Mouse (Mus musculus): Measurements from ENCODE around the gene Sgpp2. TPM values are rescaled to one million over a fixed set of nuclear protein-coding genes. Genes with fewer than 3 reads are reported as not detected.

Sgpp2 gene
- polyA plus RNA-seq, 1 experiment from 2014 or later = 0.65 TPM

GRCm38 (mm10) chr1:78370121-78370520 lies 60.0 kb downstream of the Sgpp2 start:
- no peak for ATAC-seq (ENCODE audit: insufficient number of reproducible peaks, low FRiP score, low TSS enrichment, low read depth)
- Histone ChIP-seq H3K9me3 (ENCODE audit: control insufficient read depth, low read length) (no peaks in the 10 kb centered on the region), H3K36me3 (ENCODE audit: control insufficient read depth, insufficient read depth, low read length) (no peaks in the 10 kb centered on the region)

GRCm38 (mm10) chr1:78371569-78372236 lies 61.6 kb downstream of the Sgpp2 start:
- H3K4me3 ChIP-seq (ENCODE audit: low read depth, low read length) = no peak overlapping the region
- H3K9ac ChIP-seq (ENCODE audit: low read length) = no peak overlapping the region
- DNase-seq (ENCODE audit: low spot score) (no peak), ATAC-seq (ENCODE audit: insufficient number of reproducible peaks, low FRiP score, low TSS enrichment, low read depth) (no peak)
- no peaks in the 10 kb centered on the region for H3K9me3 ChIP-seq (ENCODE audit: control insufficient read depth, low read length)
- H3K27ac ChIP-seq (replicated peaks; ENCODE audit: low read depth, low read length) = no peak overlapping the region
- H3K4me1 ChIP-seq (ENCODE audit: control insufficient read depth, insufficient read depth, low read length) = no peaks in the 10 kb centered on the region
- no peaks in the 10 kb centered on the region for H3K27me3 ChIP-seq (ENCODE audit: control insufficient read depth, insufficient read depth, low read length)
- H3K4me2 ChIP-seq (ENCODE audit: low read depth, severe bottlenecking) = no peak overlapping the region
- 92% methylated on average over 2 of the region's 2 CpGs for WGBS
- no peaks in the 10 kb centered on the region for H3K36me3 ChIP-seq (ENCODE audit: control insufficient read depth, insufficient read depth, low read length)

More at GRCm38 (mm10) chr1:78370121-78370520, 60.0 kb downstream of the Sgpp2 start:
- Histone ChIP-seq H3K4me1 (ENCODE audit: control insufficient read depth, insufficient read depth, low read length) (no peaks in the 10 kb centered on the region), H3K4me3 (ENCODE audit: low read depth, low read length) (no peak overlapping the region), H3K9ac (ENCODE audit: low read length) (no peak overlapping the region), H3K4me2 (ENCODE audit: low read depth, severe bottlenecking) (no peak overlapping the region), H3K27me3 (ENCODE audit: control insufficient read depth, insufficient read depth, low read length) (no peaks in the 10 kb centered on the region), H3K27ac (replicated peaks; ENCODE audit: low read depth, low read length) (no peak overlapping the region)
- 47% methylated on average over 6 of the region's 6 CpGs for WGBS
- no peak for DNase-seq (ENCODE audit: low spot score)

DNA sequence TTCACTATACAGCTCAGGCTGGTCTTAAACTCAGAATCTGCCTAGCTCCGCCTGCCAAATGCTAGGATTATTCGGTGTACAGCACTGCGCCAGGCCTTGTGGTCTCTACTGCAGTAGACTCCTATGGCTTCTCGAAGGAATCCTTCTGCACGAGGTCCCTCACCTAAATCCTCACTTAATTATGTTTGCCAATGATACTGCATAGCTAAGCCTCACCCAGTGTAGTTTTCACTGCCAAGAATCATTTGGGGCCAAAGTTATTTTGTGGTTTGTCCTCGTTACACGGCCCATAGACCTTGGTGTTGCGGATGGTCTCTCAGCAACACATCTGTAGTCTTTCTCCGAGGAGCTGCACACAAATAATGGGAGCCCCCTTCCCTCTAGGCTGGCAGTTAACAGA lies 62.2 kb downstream of the Sgpp2 start:
- Histone ChIP-seq H3K4me2 (ENCODE audit: low read depth, severe bottlenecking) (no peak overlapping the region), H3K9ac (ENCODE audit: low read length) (no peak overlapping the region), H3K36me3 (ENCODE audit: control insufficient read depth, insufficient read depth, low read length) (no peaks in the 10 kb centered on the region), H3K27me3 (ENCODE audit: control insufficient read depth, insufficient read depth, low read length) (no peaks in the 10 kb centered on the region), H3K4me1 (ENCODE audit: control insufficient read depth, insufficient read depth, low read length) (0 out of 2 replicates have a peak, but pooled peaks cover 4% of the 10 kb centered on the region), H3K27ac (replicated peaks; ENCODE audit: low read depth, low read length) (no peak overlapping the region), H3K9me3 (ENCODE audit: control insufficient read depth, low read length) (no peaks in the 10 kb centered on the region), H3K4me3 (ENCODE audit: low read depth, low read length) (no peak overlapping the region)
- no peak for ATAC-seq (ENCODE audit: insufficient number of reproducible peaks, low FRiP score, low TSS enrichment, low read depth)
- DNase-seq (ENCODE audit: low spot score) = no peak
- 94% methylated on average over 9 of the region's 9 CpGs for WGBS

- no peak for DNase-seq (ENCODE audit: low spot score)
- no peaks in the 10 kb centered on the region for H3K36me3 ChIP-seq (ENCODE audit: control insufficient read depth, insufficient read depth, low read length)
- H3K9me3 ChIP-seq (ENCODE audit: control insufficient read depth, low read length) = no peaks in the 10 kb centered on the region
- no peak overlapping the region for H3K9ac ChIP-seq (ENCODE audit: low read length)
- WGBS = 93% methylated on average over 5 of the region's 5 CpGs
- H3K4me3 ChIP-seq (ENCODE audit: low read depth, low read length) = no peak overlapping the region
- 0 out of 2 replicates have a peak, but pooled peaks cover 4% of the 10 kb centered on the region for H3K4me1 ChIP-seq (ENCODE audit: control insufficient read depth, insufficient read depth, low read length)
- H3K27ac ChIP-seq (replicated peaks; ENCODE audit: low read depth, low read length) = no peak overlapping the region
- no peaks in the 10 kb centered on the region for H3K27me3 ChIP-seq (ENCODE audit: control insufficient read depth, insufficient read depth, low read length)
- H3K4me2 ChIP-seq (ENCODE audit: low read depth, severe bottlenecking) = no peak overlapping the region
- no peak for ATAC-seq (ENCODE audit: insufficient number of reproducible peaks, low FRiP score, low TSS enrichment, low read depth)
Measured at GRCm38 (mm10) chr1:78373836-78374235, 63.7 kb downstream of the Sgpp2 start.

GRCm38 (mm10) chr1:78375058-78375457 lies 64.9 kb downstream of the Sgpp2 start:
- 75% methylated on average over 3 of the region's 3 CpGs for WGBS
- ATAC-seq (ENCODE audit: insufficient number of reproducible peaks, low FRiP score, low TSS enrichment, low read depth) = no peak
- H3K27me3 ChIP-seq (ENCODE audit: control insufficient read depth, insufficient read depth, low read length) = no peaks in the 10 kb centered on the region

GRCm38 (mm10) chr1:78380950-78381349 lies 70.8 kb downstream of the Sgpp2 start:
- WGBS = 92% methylated on average over 4 of the region's 4 CpGs
- Histone ChIP-seq H3K4me2 (ENCODE audit: low read depth, severe bottlenecking) (no peak overlapping the region), H3K4me1 (ENCODE audit: control insufficient read depth, insufficient read depth, low read length) (0 out of 2 replicates have a peak, but pooled peaks cover 4% of the 10 kb centered on the region), H3K36me3 (ENCODE audit: control insufficient read depth, insufficient read depth, low read length) (no peaks in the 10 kb centered on the region), H3K4me3 (ENCODE audit: low read depth, low read length) (no peak overlapping the region), H3K9me3 (ENCODE audit: control insufficient read depth, low read length) (no peaks in the 10 kb centered on the region), H3K27ac (replicated peaks; ENCODE audit: low read depth, low read length) (no peak overlapping the region), H3K9ac (ENCODE audit: low read length) (no peak overlapping the region), H3K27me3 (ENCODE audit: control insufficient read depth, insufficient read depth, low read length) (no peaks in the 10 kb centered on the region)
- DNase-seq (ENCODE audit: low spot score) (no peak), ATAC-seq (ENCODE audit: insufficient number of reproducible peaks, low FRiP score, low TSS enrichment, low read depth) (no peak)

More at GRCm38 (mm10) chr1:78375058-78375457, 64.9 kb downstream of the Sgpp2 start:
- H3K9ac ChIP-seq (ENCODE audit: low read length) = no peak overlapping the region
- H3K4me1 ChIP-seq (ENCODE audit: control insufficient read depth, insufficient read depth, low read length) = 0 out of 2 replicates have a peak, but pooled peaks cover 4% of the 10 kb centered on the region
- no peak overlapping the region for H3K27ac ChIP-seq (replicated peaks; ENCODE audit: low read depth, low read length)
- H3K4me2 ChIP-seq (ENCODE audit: low read depth, severe bottlenecking) = no peak overlapping the region
- no peaks in the 10 kb centered on the region for H3K9me3 ChIP-seq (ENCODE audit: control insufficient read depth, low read length)
- DNase-seq (ENCODE audit: low spot score) = no peak
- no peak overlapping the region for H3K4me3 ChIP-seq (ENCODE audit: low read depth, low read length)
- H3K36me3 ChIP-seq (ENCODE audit: control insufficient read depth, insufficient read depth, low read length) = no peaks in the 10 kb centered on the region

DNA sequence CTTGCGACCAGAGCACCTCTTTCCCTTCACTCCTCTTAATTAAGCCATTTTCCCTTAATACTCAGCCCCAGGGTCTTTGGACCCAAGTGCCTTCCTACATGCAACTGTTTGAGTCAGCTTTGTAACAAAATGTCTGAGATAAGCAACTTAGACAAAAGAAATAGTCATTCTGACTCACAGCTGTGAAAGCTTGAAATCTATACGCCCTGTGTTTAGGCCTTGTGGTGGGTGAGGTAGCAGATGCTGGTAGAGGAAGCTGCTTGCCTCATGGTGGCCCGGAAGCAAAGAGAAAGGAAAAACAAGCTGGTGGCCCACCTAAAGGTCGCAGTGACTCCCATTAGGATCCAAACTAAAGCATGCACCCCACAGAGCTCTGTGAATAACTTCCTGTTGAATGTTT lies 77.7 kb downstream of the Sgpp2 start:
- H3K4me1 ChIP-seq (ENCODE audit: control insufficient read depth, insufficient read depth, low read length) = no peaks in the 10 kb centered on the region
- no peak overlapping the region for H3K9ac ChIP-seq (ENCODE audit: low read length)
- no peak overlapping the region for H3K27ac ChIP-seq (replicated peaks; ENCODE audit: low read depth, low read length)
- no peak overlapping the region for H3K4me3 ChIP-seq (ENCODE audit: low read depth, low read length)
- H3K4me2 ChIP-seq (ENCODE audit: low read depth, severe bottlenecking) = no peak overlapping the region
- H3K36me3 ChIP-seq (ENCODE audit: control insufficient read depth, insufficient read depth, low read length) = no peaks in the 10 kb centered on the region
- H3K9me3 ChIP-seq (ENCODE audit: control insufficient read depth, low read length) = no peaks in the 10 kb centered on the region
- no peak for DNase-seq (ENCODE audit: low spot score)
- no peak for ATAC-seq (ENCODE audit: insufficient number of reproducible peaks, low FRiP score, low TSS enrichment, low read depth)
- WGBS = 74% methylated on average over 4 of the region's 4 CpGs
- no peaks in the 10 kb centered on the region for H3K27me3 ChIP-seq (ENCODE audit: control insufficient read depth, insufficient read depth, low read length)

GRCm38 (mm10) chr1:78388848-78389247 lies 78.7 kb downstream of the Sgpp2 start:
- no peak for DNase-seq (ENCODE audit: low spot score)
- Histone ChIP-seq H3K27ac (replicated peaks; ENCODE audit: low read depth, low read length) (no peak overlapping the region), H3K4me3 (ENCODE audit: low read depth, low read length) (no peak overlapping the region), H3K36me3 (ENCODE audit: control insufficient read depth, insufficient read depth, low read length) (no peaks in the 10 kb centered on the region), H3K4me1 (ENCODE audit: control insufficient read depth, insufficient read depth, low read length) (no peaks in the 10 kb centered on the region), H3K4me2 (ENCODE audit: low read depth, severe bottlenecking) (no peak overlapping the region), H3K9me3 (ENCODE audit: control insufficient read depth, low read length) (no peaks in the 10 kb centered on the region), H3K27me3 (ENCODE audit: control insufficient read depth, insufficient read depth, low read length) (no peaks in the 10 kb centered on the region), H3K9ac (ENCODE audit: low read length) (no peak overlapping the region)
- ATAC-seq (ENCODE audit: insufficient number of reproducible peaks, low FRiP score, low TSS enrichment, low read depth) = no peak
- WGBS = 21% methylated on average over 3 of the region's 3 CpGs

Data from limb, embryonic 11.5 days (tissue).